Mouse (Mus musculus) liver, embryonic 13.5 days (tissue): Measurements from ENCODE around the gene Tnnt1. TPM values are rescaled to one million over a fixed set of nuclear protein-coding genes. Genes with fewer than 3 reads are reported as not detected.
"Not testable (repeated sequence)": the region's sequence is repeated elsewhere in the genome, so short reads cannot be mapped to it uniquely, and the experiment has no call there.

Experiments
- ATAC-seq: fragments of 200-750 bp; cut with Nextera tagmentation; 2 replicates; pipeline ENCODE4 v1.8.0; 2017; ENCODE audit warnings: low read depth, mild to moderate bottlenecking, moderate number of reproducible peaks, moderate library complexity
- DNase-seq: peaks from one replicate; pipeline ENCODE4 v3.0.0; 2022
- H3K27ac ChIP-seq: fragments of 300-500 bp; sonication (generic); 2 replicates; pipeline ENCODE4 v1.5.1; 2015; ENCODE audit warnings: moderate library complexity, mild to moderate bottlenecking, inconsistent platforms
- H3K27me3 ChIP-seq: fragments of 300-500 bp; sonication (generic); 2 replicates; pipeline ENCODE4 v1.6.1; 2015; ENCODE audit warnings: mild to moderate bottlenecking, inconsistent platforms
- H3K36me3 ChIP-seq: fragments of 300-500 bp; sonication (generic); 2 replicates; pipeline ENCODE4 v1.6.1; 2015; ENCODE audit warnings: mild to moderate bottlenecking, inconsistent platforms
- H3K4me1 ChIP-seq: fragments of 300-500 bp; sonication (generic); replicated peaks from 2 replicates; pipeline ENCODE4 v1.6.1; 2015; ENCODE audit warnings: inconsistent platforms
- H3K4me2 ChIP-seq: fragments of 300-500 bp; sonication (generic); 2 replicates; pipeline ENCODE4 v1.6.1; 2015; ENCODE audit warnings: inconsistent platforms, mild to moderate bottlenecking, moderate library complexity
- H3K4me3 ChIP-seq: fragments of 300-500 bp; sonication (generic); replicated peaks from 2 replicates; pipeline ENCODE4 v1.5.1; 2015; ENCODE audit warnings: mild to moderate bottlenecking, inconsistent platforms
- H3K9ac ChIP-seq: fragments of 300-500 bp; sonication (generic); 2 replicates; pipeline ENCODE4 v1.6.1; 2015; ENCODE audit warnings: mild to moderate bottlenecking, inconsistent platforms
- H3K9me3 ChIP-seq: fragments of 300-500 bp; sonication (generic); replicated peaks from 2 replicates; pipeline ENCODE4 v1.6.1; 2016; ENCODE audit warnings: inconsistent platforms
- WGBS: fragments of 180-500 bp; shearing (Covaris S2); methylation state at CpG from one replicate; pipeline ENCODE4 v1.1.7; 2015; ENCODE audit not compliant: insufficient replicate concordance; 5-methylcytosine and 5-hydroxymethylcytosine counted together
- polyA plus RNA-seq: library from polyadenylated mRNA; unstranded; fragments of >200 nt; fragmentation: Nextera tagmentation; extraction: Ambion mirVana; gene quantifications from 2 replicates; pipeline ENCODE4 v1.2.1, GENCODE M21; 2015

Gene Tnnt1
- polyA plus RNA-seq, 1 experiment from 2014 or later: 13.2 TPM

DNA sequence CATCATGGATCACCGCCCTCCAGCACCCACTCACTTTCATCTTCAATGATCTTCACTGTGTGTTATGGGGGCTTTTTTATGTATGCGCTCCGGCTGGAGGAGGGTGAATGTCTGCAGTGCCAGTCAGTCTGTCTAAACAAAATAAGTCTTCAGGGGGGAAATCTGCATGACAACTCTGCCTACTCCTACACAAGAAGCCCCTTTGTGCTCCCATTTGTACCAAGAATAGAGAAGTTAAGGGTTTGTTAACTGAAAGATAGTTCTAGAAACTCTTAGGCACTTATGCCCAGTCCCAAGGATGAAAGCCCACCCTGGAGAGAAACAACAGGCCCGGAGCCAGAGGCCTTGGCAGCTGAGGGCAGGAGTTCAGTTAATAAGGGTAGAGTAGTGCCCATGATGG, 20.2 kb upstream of the Tnnt1 start:
- H3K27ac ChIP-seq: no peak overlapping the region
- H3K9me3 ChIP-seq: no peaks in the 10 kb centered on the region
- H3K9ac ChIP-seq: no peak overlapping the region
- ATAC-seq (no peak), DNase-seq (no peak)
- peaks cover 28% of the 10 kb centered on the region for H3K27me3 ChIP-seq
- no peak overlapping the region for H3K4me3 ChIP-seq
- 68% methylated on average over 4 of the region's 4 CpGs for WGBS
- no peak overlapping the region for H3K4me2 ChIP-seq
- no peaks in the 10 kb centered on the region for H3K36me3 ChIP-seq
- H3K4me1 ChIP-seq: 0 out of 2 replicates have a peak, but pooled peaks cover 5% of the 10 kb centered on the region

DNA sequence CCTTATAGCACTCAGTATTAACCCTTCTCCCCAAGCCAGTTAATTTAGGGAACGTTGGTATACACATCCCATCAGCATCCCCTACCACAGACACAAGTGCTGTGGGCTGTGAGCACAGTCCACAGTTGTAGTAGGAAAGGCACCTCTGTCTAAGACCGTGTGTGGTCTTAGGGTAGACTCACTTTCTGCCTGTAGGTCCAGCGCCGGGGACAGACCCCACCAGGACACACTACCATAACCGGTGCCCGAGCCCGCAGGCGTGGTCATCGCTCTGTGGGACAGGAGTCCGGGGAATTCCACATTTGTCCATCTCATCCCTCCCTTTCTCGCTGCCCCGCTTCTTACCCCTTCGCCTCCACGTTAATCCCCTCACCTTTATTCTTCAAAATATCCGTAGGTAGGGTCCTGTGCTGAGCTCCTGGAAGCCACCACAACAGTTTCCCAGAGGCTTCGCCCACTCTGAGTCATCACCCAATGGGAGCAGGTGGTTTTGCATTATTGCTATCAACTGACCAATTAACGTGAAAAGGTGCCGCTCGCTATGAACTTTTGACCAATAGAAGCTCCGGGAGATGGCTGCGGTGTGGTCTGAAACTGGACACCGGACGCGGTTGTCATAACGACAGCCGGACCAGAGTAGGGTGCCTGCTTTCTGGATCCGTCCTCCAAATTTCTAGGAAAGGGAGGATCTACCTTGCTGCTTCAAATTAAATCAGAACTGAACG, 16.0 kb upstream of the Tnnt1 start, which contains the start of gene Dnaaf3:
TSS of gene Dnaaf3 (minus strand) at position 449 of the 725 bp plus-strand sequence.
- Histone ChIP-seq H3K4me1 (peaks cover 7% of the 10 kb centered on the region; the same call in 1 of the 2 replicates), H3K4me3 (peak within 1 kb of the TSS; percentile 37), H3K27ac (no peak within 1 kb of the TSS), H3K27me3 (peaks cover 31% of the 10 kb centered on the region), H3K9me3 (no peaks in the 10 kb centered on the region), H3K36me3 (no peaks in the 10 kb centered on the region), H3K4me2 (peak within 1 kb of the TSS; percentile 58), H3K9ac (no peak within 1 kb of the TSS)
- peak; percentile 79 for ATAC-seq
- WGBS: 6% methylated on average over 28 of the region's 28 CpGs
- DNase-seq: peak; percentile 22

DNA sequence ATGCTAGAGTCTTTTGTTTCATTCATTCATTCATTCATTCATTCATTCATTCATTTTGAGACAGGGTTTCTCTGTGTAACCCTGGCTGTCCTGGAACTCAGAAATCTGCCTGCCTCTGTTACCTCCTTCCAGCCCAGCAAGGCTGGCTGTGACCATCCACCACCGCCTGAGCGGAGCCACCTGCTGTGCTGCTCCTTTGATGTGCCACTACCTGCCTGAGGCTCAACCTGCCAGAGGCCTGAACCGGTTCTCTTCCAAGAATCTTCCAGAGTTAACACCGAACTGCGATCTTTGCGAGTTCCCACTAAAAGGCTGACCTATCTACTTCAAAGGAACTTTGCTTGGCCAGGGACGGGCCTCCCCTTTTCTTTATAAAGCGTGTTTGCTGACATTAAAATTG, 14.0 kb upstream of the Tnnt1 start:
- not testable (repeated sequence) for ATAC-seq, H3K36me3 ChIP-seq, H3K27ac ChIP-seq, H3K9ac ChIP-seq, DNase-seq, H3K9me3 ChIP-seq, H3K4me2 ChIP-seq, H3K4me3 ChIP-seq
- Histone ChIP-seq H3K4me1 (peaks cover 22% of the 10 kb centered on the region), H3K27me3 (peaks cover 27% of the 10 kb centered on the region)
- whole genome bisulfite sequencing: 53% methylated on average over 8 of the region's 8 CpGs

DNA sequence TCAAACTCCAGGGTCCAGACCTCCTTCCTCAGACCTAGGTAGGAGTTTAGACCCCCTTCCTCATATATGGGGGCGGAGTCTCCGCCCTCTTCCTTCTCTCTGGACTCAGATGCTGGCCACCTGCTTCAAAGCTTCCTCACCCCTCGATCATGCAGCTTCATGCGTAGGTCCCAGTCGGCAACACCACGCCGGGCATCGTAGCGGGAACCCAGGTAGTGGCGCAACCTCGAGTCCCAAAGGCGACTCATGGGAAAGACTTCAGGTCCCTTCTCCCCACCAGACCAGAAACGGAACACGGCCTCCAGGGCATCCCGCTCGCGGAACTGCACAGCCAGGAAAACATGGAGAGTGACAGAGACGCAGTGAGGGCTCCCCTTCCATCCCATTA, 11.1 kb upstream of the Tnnt1 start:
- no peak overlapping the region for H3K27ac ChIP-seq
- H3K36me3 ChIP-seq: no peaks in the 10 kb centered on the region
- DNase-seq: no peak
- no peaks in the 10 kb centered on the region for H3K9me3 ChIP-seq
- peak overlapping the region; percentile 66 for H3K4me2 ChIP-seq
- H3K9ac ChIP-seq: peak overlapping the region; percentile 59; the same call in 1 of the 2 replicates
- H3K4me1 ChIP-seq: peaks cover 25% of the 10 kb centered on the region
- 46% methylated on average over 18 of the region's 18 CpGs for WGBS
- H3K27me3 ChIP-seq: peaks cover 17% of the 10 kb centered on the region
- no peak for ATAC-seq
- H3K4me3 ChIP-seq: peak overlapping the region; percentile 47; the same call in 1 of the 2 replicates

DNA sequence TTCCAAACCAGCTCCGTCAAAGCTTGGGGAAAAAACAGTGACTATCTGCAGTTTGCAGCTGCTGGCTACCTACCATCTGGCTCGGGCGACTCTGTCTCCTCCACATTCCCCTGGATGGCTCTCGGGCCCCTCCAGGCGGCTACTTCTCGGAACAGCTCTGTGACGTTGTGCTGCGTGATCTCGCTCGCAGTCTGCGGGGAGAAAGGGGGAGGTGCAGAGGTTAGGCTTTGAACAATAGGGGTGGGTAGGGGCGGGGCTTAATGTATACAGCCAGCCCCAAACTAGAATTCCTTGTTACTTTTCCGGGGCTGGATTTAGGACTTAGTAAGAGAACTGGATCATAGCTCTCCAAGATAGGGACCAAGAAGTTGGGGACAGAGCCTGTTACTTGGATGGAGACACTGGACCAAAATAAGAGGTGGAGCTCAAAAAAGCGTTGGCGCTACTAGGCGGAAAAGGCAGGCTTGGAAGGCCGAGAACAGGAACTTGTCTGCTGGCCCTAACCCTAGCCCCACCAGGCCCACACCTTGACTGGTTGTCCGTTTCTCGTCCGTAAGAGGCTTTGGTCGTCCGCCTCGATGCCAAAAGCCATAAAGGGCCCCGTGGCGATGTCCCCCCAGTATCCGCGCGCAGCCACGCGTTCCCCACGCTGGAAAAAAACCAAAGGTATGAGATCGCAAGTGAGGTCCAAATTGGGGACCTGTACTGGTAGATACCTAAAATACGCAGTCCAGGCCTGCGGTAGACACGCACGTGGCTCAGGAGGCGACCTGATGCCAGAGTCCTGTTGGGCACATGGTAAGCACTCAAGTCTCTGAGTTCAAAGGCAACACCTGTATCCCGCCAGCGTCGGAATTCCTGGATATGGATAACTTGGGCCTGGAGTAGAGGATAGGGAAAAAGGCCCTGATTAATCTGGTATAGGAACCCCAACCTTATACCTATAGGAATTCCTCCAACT, 10.4 kb upstream of the Tnnt1 start:
- peaks cover 17% of the 10 kb centered on the region for H3K27me3 ChIP-seq
- H3K4me2 ChIP-seq: peak overlapping the region; percentile 66
- H3K27ac ChIP-seq: no peak overlapping the region
- H3K4me3 ChIP-seq: peak overlapping the region; percentile 47
- H3K9me3 ChIP-seq: no peaks in the 10 kb centered on the region
- H3K36me3 ChIP-seq: no peaks in the 10 kb centered on the region
- H3K4me1 ChIP-seq: peaks cover 27% of the 10 kb centered on the region
- peak overlapping the region; percentile 59 for H3K9ac ChIP-seq
- peak; percentile 85 for ATAC-seq
- 16% methylated on average over 40 of the region's 40 CpGs for WGBS
- peak; percentile 77 for DNase-seq

DNA sequence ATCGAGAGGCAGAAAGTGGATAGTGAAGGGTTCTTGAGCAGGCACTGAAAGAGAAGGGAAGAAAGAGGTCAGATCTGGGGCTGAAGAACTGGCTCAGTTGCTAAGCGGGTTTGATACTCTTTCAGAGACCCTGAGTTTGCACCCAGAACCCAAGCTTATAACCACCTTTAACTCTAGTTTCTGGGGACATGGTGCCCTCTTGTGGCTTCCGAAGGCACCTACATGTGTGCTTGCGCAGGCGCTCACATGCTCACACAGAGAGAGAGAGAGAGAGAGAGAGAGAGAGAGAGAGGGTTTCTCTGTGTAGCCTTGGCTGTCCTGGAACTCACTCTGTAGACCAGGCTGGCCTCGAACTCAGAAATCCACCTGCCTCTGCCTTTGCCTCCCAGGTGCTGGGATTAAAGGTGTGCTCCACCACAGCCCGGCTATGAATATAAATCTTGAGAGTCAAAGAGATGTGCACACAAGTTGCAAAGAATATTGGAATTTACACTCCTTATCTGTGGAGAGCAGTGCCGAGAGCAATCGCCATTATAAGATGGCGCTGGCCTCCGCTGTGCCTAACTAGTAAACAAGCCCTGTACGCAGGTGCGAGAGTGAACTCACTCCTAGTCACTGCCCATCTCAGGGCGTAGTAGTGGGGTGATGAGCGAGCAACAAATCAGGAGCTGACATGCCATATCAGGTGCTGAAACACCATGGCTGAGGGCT, 8.2 kb upstream of the Tnnt1 start, which contains the start of gene Tnni3:
TSS of gene Tnni3 (minus strand) at position 18 of the 711 bp plus-strand sequence.
- peaks cover 39% of the 10 kb centered on the region for H3K4me1 ChIP-seq
- H3K9me3 ChIP-seq, H3K4me3 ChIP-seq, H3K4me2 ChIP-seq, ATAC-seq, H3K27ac ChIP-seq, H3K36me3 ChIP-seq, H3K9ac ChIP-seq: not testable (repeated sequence)
- H3K27me3 ChIP-seq: peaks cover 28% of the 10 kb centered on the region
- 59% methylated on average over 15 of the region's 15 CpGs for WGBS
- peak; percentile 31 for DNase-seq

DNA sequence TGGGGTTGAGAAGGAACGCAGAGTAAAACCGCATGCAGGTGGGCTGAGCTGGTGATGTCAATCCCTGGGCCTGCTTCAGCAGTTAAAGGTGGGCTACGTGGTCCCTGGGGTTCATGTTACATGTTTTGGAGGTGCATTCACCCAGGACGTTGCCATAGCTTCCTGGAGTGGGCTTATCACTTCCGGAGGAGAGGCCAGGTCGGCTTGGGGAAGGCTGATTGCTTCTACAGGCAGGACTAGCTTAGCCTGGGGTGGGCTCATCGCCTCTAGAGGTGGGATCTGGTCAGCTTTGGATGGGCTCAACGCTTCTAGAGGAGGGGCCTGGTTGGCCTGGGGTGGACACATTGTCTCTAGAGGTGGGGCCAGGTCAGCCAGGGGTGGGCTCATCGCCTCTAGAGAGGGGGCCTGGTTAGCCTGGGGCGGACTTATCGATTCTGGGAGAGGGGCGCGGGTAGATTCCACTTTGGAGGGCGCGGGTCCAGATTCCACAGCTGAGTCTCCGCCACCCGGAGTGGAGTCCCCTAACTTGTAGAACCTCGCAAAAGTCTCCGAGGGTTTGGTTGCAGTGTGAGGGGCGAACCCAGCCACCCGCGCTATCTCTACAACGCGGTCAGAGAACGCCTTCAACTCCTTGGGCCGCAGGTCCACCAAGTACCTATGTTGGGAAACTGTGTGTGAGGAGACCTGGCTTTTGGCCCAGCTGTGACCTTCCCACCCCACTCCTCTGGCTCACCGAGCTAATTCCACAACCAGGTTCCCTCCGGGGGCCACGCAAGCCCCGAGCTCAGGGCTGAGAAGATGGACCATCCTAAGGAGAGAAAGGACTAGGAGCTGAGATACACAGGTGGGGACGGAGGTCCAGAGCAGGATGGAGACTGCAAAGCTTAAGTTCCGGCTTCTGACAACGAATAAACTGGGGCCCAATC, 7.3 kb upstream of the Tnnt1 start:
- Histone ChIP-seq H3K9me3 (no peaks in the 10 kb centered on the region), H3K36me3 (no peaks in the 10 kb centered on the region), H3K4me2 (no peak overlapping the region), H3K27ac (no peak overlapping the region), H3K27me3 (peaks cover 28% of the 10 kb centered on the region), H3K4me3 (no peak overlapping the region), H3K4me1 (peaks cover 39% of the 10 kb centered on the region), H3K9ac (no peak overlapping the region)
- 74% methylated on average over 33 of the region's 33 CpGs for WGBS
- no peak for ATAC-seq
- no peak for DNase-seq

DNA sequence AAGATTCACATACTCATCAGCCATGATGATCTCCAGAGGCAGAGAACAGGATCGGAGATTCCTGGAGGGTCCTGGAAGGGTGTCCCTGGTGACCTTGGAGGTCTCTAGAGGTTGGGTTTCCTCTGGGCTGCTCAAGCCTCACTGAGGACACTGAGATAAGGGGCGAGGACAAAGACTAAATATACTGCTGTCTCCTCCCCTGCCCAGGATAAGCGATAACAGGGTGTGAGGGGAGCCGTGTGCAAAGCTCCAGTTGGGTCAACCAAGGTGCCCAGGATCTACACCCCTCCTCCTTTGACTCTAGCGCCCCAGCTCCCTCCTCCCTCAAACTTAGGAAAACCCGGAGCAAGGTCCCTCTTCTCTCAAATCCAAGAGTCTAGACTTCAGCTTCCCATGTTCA, 6.1 kb upstream of the Tnnt1 start:
- H3K36me3 ChIP-seq: no peaks in the 10 kb centered on the region
- H3K27ac ChIP-seq: no peak overlapping the region
- no peaks in the 10 kb centered on the region for H3K9me3 ChIP-seq
- ATAC-seq (no peak), DNase-seq (no peak)
- WGBS: 36% methylated on average over 6 of the region's 6 CpGs
- H3K4me3 ChIP-seq: no peak overlapping the region
- H3K9ac ChIP-seq: no peak overlapping the region
- no peak overlapping the region for H3K4me2 ChIP-seq
- peaks cover 24% of the 10 kb centered on the region for H3K27me3 ChIP-seq
- H3K4me1 ChIP-seq: peaks cover 38% of the 10 kb centered on the region

DNA sequence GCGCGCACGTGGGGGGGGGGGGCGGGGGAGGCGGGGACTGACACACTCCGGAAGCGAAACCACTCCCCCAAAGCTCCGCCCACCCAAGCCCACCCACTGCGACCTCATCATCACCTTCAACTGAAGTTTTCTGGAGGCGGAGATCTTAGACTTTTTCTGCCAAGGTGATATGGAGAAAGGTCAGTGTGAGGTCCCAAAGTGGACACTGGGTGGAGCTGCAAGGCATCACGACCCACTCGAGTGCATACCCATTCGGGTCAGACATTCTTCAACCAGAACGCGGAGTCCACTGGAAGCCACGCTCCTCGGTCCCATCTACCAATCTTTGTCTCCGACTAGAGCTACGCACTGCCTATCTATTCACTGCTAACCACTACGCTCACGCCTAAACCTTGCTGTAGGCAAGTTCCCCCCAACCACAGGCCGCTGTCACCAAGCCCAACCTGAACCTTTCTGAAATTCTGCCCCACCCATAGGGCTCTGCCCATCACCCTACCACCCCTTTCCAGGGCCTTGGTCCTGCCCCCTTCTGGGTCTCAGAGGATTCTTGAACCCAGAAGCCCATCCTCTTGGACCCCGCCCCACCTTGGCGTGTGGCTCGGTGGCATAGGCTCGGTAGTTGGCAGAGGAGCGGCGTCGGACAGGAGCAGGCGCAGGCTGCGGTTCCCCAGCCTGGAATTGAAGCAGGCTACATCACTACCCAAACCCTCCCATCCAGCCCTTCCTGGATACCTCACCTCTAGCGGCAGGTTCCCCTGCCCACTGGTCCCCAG, 5.2 kb upstream of the Tnnt1 start:
- peaks cover 36% of the 10 kb centered on the region for H3K4me1 ChIP-seq
- DNase-seq: no peak
- H3K27me3 ChIP-seq: peaks cover 24% of the 10 kb centered on the region
- H3K9me3 ChIP-seq: no peaks in the 10 kb centered on the region
- H3K9ac ChIP-seq: no peak overlapping the region
- WGBS: 23% methylated on average over 32 of the region's 32 CpGs
- no peak for ATAC-seq
- no peaks in the 10 kb centered on the region for H3K36me3 ChIP-seq
- H3K4me2 ChIP-seq: peak overlapping the region; percentile 41
- H3K4me3 ChIP-seq: no peak overlapping the region
- no peak overlapping the region for H3K27ac ChIP-seq

DNA sequence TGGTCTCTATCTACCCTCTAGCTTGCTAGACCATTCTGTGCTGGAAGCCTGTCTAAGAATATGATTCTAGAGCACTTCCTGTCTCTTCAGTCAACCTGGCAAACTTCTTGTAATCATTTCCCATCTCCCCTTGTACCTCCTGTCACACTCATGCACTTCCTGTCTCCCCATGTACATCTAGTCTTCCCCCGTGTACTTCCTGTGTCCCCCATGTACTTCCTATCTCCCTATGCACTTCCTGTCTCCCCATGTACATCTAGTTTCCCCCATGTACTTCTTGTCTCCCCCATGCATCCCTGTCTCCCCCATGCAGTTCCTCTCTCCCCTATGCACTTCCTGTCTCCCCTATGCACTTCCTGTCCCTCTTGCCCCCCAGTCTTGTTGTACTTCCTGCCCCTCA, 2.3 kb upstream of the Tnnt1 start:
- no peaks in the 10 kb centered on the region for H3K36me3 ChIP-seq
- no peak overlapping the region for H3K9ac ChIP-seq
- 29% methylated on average over 1 of the region's 1 CpGs for WGBS
- peaks cover 33% of the 10 kb centered on the region for H3K4me1 ChIP-seq
- DNase-seq (no peak), ATAC-seq (no peak)
- peaks cover 24% of the 10 kb centered on the region for H3K27me3 ChIP-seq
- no peak overlapping the region for H3K4me2 ChIP-seq
- H3K27ac ChIP-seq: no peak overlapping the region
- no peaks in the 10 kb centered on the region for H3K9me3 ChIP-seq
- no peak overlapping the region for H3K4me3 ChIP-seq
